Mouse (Mus musculus) kidney, adult 9 months (tissue): Measurements from ENCODE around the gene Sva.

Experiments used
- DNase-seq: peaks from one replicate; pipeline ENCODE4 v3.0.0; 2022

Sva gene

DNA sequence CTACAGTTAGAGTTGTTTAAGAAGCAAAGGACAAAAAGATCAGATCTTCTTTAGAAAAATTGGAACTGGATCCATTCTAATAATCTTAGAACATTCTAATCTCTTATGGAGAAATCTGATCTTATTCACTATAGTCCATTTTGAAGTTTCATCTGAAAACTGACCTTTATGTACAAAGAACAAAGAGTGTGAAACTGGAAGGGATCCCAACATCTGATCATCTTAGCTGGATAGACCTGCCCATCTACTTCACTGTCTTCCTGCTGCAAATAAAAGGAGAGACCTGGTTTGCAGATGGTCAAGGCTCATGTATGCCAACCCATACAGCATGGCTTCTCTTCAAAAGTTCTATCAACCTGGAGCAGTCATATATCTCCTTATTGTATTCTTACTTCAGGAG lies at the start of gene Sva:
Gene Sva (plus strand): TSS at position 301 of the 400 bp plus-strand sequence.
- no peak for DNase-seq
